Mouse (Mus musculus) E14TG2a.4 (cell line): ENCODE results near the gene Slco4a1.

Source experiments
- H3K27me3 ChIP-seq: 2 replicates; pipeline ENCODE4 v1.6.1; 2014; ENCODE audit warnings: low read length, control low read depth; ENCODE audit not compliant: insufficient read depth
- H3K36me3 ChIP-seq: 2 replicates; pipeline ENCODE4 v1.6.1; 2014; ENCODE audit warnings: low read length, control low read depth; ENCODE audit not compliant: insufficient read depth
- H3K4me1 ChIP-seq: replicated peaks from 2 replicates; pipeline ENCODE4 v1.6.1; 2014; ENCODE audit warnings: low read depth, low read length, control low read depth
- H3K4me3 ChIP-seq: replicated peaks from 2 replicates; pipeline ENCODE4 v1.5.1; 2014; ENCODE audit warnings: mild to moderate bottlenecking, low read length
- H3K9me3 ChIP-seq: 2 replicates; pipeline ENCODE4 v1.6.1; 2014; ENCODE audit warnings: low read length, control low read depth
- CTCF ChIP-seq: conservative IDR thresholded peaks from 2 replicates; pipeline ENCODE4 v1.5.1; 2014; ENCODE audit warnings: low read length
- NANOG ChIP-seq: IDR thresholded peaks from 2 replicates; pipeline ENCODE4 v1.6.1; 2014; ENCODE audit warnings: borderline replicate concordance, low read length, mixed read lengths
- POU5F1 ChIP-seq: IDR thresholded peaks from 2 replicates; pipeline ENCODE4 v1.6.1; 2014; ENCODE audit warnings: low read length, borderline replicate concordance

The Slco4a1 gene

GRCm38 (mm10) chr2:180455723-180456698 lies at the start of gene Slco4a1:
Gene Slco4a1, plus strand, starts transcription at chr2:180456245.
- peaks cover 28% of the 10 kb centered on the region for H3K27me3 ChIP-seq
- peaks cover 3% of the 10 kb centered on the region; the same call in 1 of the 2 replicates for H3K36me3 ChIP-seq
- peaks cover 59% of the 10 kb centered on the region for H3K4me1 ChIP-seq
- peak within 1 kb of the TSS; percentile 86 for H3K4me3 ChIP-seq
- no peak for TF ChIP-seq NANOG
- TF ChIP-seq CTCF = no peak
- no peak for TF ChIP-seq POU5F1
- H3K9me3 ChIP-seq = no peaks in the 10 kb centered on the region

GRCm38 (mm10) chr2:180408410-180408809 lies 47.6 kb upstream of the Slco4a1 start:
- H3K9me3 ChIP-seq = no peaks in the 10 kb centered on the region
- no peaks in the 10 kb centered on the region for H3K36me3 ChIP-seq
- no peak for TF ChIP-seq POU5F1
- TF ChIP-seq CTCF = peak; percentile 61
- H3K4me1 ChIP-seq = 0 out of 2 replicates have a peak, but pooled peaks cover 2% of the 10 kb centered on the region
- H3K4me3 ChIP-seq = no peak overlapping the region
- H3K27me3 ChIP-seq = peaks cover 6% of the 10 kb centered on the region; the same call in 1 of the 2 replicates

DNA sequence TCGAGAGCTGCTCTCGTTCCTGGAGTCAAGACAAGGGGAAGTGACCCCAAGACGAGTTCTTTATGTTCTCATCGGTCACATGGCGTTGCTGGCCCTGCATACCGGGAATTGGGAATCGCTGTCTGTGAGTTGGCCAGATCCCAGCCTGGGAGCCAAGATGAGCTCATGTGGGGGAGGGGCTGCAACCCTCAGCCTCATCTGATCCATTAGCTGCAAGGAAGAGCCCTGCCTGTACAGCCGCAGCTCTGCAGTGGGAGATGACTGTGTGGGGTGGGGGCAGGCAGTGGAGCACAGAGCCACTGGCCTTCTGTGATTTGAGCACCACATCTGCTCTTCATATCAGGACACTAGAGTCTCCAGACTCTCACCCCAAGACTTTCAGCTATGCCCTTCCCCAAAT lies 45.6 kb upstream of the Slco4a1 start:
- H3K9me3 ChIP-seq = no peaks in the 10 kb centered on the region
- peaks cover 6% of the 10 kb centered on the region; the same call in 1 of the 2 replicates for H3K27me3 ChIP-seq
- TF ChIP-seq POU5F1 (no peak), CTCF (no peak), NANOG (no peak)
- no peaks in the 10 kb centered on the region for H3K36me3 ChIP-seq
- no peak overlapping the region for H3K4me3 ChIP-seq
- 0 out of 2 replicates have a peak, but pooled peaks cover 2% of the 10 kb centered on the region for H3K4me1 ChIP-seq

GRCm38 (mm10) chr2:180411013-180411412 lies 45.0 kb upstream of the Slco4a1 start:
- H3K4me3 ChIP-seq = no peak overlapping the region
- no peaks in the 10 kb centered on the region for H3K9me3 ChIP-seq
- H3K27me3 ChIP-seq = peaks cover 6% of the 10 kb centered on the region; the same call in 1 of the 2 replicates
- TF ChIP-seq NANOG (no peak), CTCF (no peak), POU5F1 (no peak)
- H3K4me1 ChIP-seq = 0 out of 2 replicates have a peak, but pooled peaks cover 2% of the 10 kb centered on the region
- no peaks in the 10 kb centered on the region for H3K36me3 ChIP-seq

DNA sequence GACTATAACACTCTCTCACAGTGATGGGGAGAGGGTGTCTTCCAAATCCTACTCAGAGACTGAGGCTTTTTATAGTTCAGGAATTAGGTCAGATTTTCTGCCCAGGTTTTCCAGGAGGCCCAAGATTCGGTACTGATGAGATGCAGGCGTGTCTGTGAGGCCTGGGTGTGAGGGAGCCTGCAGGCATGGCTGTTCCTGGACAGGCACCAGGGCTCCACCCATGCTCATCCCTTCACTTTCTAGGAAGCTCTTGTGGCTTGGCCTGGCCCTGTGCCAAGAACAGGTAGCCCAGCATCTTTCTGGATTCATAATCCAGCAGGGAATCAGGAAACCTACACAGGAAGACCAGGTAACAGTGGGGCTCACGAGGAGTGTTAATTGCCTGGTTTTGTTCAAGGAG lies 40.4 kb upstream of the Slco4a1 start:
- Histone ChIP-seq H3K36me3 (no peaks in the 10 kb centered on the region), H3K9me3 (no peaks in the 10 kb centered on the region), H3K4me3 (no peak overlapping the region), H3K27me3 (peaks cover 2% of the 10 kb centered on the region; the same call in 1 of the 2 replicates), H3K4me1 (0 out of 2 replicates have a peak, but pooled peaks cover 2% of the 10 kb centered on the region)
- TF ChIP-seq NANOG (no peak), POU5F1 (no peak), CTCF (no peak)

DNA sequence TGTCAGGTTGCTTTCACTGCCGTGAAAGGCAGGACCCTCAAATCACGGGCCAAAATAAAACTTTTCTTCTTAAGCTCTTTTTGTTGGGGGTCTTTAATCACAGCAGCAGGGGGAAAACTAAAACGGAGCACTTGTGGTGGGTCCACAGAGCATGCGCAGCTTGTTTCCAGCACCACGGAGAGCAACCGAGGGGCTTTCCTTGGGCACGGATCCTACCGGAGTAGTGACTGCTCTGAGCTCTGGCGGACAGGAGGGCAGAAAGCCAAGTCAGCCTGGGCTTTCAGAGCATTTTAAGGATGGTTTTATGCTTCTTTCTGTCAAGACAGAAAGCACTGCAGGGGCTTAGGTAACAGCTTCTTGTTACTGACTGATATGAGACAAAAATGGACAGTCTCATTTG lies 38.3 kb upstream of the Slco4a1 start:
- Histone ChIP-seq H3K27me3 (peaks cover 6% of the 10 kb centered on the region; the same call in 1 of the 2 replicates), H3K36me3 (no peaks in the 10 kb centered on the region), H3K9me3 (no peaks in the 10 kb centered on the region), H3K4me3 (no peak overlapping the region), H3K4me1 (no peaks in the 10 kb centered on the region)
- TF ChIP-seq CTCF = no peak
- TF ChIP-seq NANOG = no peak
- no peak for TF ChIP-seq POU5F1

DNA sequence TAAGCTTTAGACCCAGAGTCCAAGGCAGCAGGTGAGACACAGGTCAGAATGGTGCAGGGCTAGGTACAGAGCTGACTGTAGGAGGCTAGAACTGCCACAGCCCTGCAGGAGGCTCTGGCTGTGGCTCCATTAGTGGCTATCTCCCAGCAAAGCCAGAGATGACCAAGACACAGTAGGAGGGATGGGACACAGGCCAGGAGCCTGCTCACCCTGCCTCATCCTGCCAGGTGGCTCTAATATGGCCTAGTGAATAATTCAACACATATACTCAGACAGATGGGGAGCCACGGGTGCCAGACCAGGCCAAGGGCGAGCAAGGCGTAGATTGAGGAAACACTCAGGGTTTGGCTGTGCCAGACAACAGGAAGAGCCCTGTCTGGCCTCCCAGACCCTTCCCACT lies 35.4 kb upstream of the Slco4a1 start:
- Histone ChIP-seq H3K4me1 (no peaks in the 10 kb centered on the region), H3K36me3 (no peaks in the 10 kb centered on the region), H3K4me3 (no peak overlapping the region), H3K9me3 (no peaks in the 10 kb centered on the region), H3K27me3 (peaks cover 6% of the 10 kb centered on the region; the same call in 1 of the 2 replicates)
- TF ChIP-seq NANOG = no peak
- TF ChIP-seq POU5F1 = no peak
- no peak for TF ChIP-seq CTCF

DNA sequence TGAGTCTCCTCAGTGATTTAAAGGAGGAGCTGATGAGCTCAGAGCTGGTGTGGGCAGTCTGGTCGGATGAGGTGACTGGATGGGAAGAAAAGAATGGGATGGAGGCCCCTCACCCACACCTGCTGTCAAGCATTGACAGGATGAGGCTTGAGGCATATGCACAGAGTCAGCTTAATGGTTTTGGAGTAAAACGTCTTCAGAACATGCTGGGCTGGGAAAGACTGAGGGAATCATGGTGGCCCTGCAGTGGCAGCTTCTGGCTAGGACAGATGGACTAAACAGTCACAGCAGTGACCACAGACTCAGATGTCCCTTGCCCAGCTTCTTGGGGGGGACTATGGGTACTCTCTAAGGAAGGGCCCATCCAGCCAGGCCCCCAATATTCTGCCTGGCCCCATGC lies 30.9 kb upstream of the Slco4a1 start:
- no peak for TF ChIP-seq CTCF
- no peak for TF ChIP-seq NANOG
- no peak for TF ChIP-seq POU5F1
- no peaks in the 10 kb centered on the region for H3K9me3 ChIP-seq
- H3K36me3 ChIP-seq = no peaks in the 10 kb centered on the region
- no peak overlapping the region for H3K4me3 ChIP-seq
- no peaks in the 10 kb centered on the region for H3K4me1 ChIP-seq
- H3K27me3 ChIP-seq = 0 out of 2 replicates have a peak, but pooled peaks cover 7% of the 10 kb centered on the region

DNA sequence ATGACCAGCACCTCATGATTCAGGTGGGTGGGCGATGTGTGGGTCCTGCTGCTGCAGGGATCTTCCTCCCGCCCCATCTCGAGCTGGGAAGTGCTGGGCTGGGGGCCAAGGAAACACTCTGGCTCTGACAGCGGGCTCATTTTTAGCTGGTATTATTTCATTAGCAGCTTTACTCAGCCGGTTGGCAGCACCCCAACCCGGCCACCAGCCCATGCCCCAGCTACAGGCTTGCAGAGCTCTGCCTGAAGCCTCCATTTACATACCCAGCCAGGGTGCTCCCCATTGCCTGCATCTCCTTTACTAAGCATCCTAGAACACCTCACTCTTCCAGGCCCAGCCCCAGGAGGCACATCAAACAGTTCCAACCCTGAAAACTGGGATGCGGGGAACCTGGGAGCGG lies 29.0 kb upstream of the Slco4a1 start:
- H3K27me3 ChIP-seq = 0 out of 2 replicates have a peak, but pooled peaks cover 3% of the 10 kb centered on the region
- peaks cover 5% of the 10 kb centered on the region; the same call in 1 of the 2 replicates for H3K4me1 ChIP-seq
- no peaks in the 10 kb centered on the region for H3K36me3 ChIP-seq
- TF ChIP-seq NANOG (no peak), CTCF (no peak), POU5F1 (no peak)
- no peak overlapping the region for H3K4me3 ChIP-seq
- H3K9me3 ChIP-seq = no peaks in the 10 kb centered on the region
